36 mouse cellular contexts compared by ENCODE assay signal in genomic region chr9:102558463-102558862, GRCm38 (mm10). TPM values are rescaled to one million over a fixed set of nuclear protein-coding genes. Genes with fewer than 3 reads are reported as not detected.
DNase-seq lines count a peak whose midpoint lies in the region; ATAC-seq and TF ChIP-seq lines count a peak whose summit lies in the region.
"Had no signal": no experiment of that assay in that cellular context is flagged by ENCODE, and none has a peak within 500 bp of the region (broad histone marks: within the 10 kb centered on the region; RNA-seq: fewer than 3 reads in every experiment).

No protein-coding gene starts in this region.

- DNase-seq in hindbrain, postnatal 0 days (ENCODE audit: low spot score) = no peak
- no peak for DNase-seq in midbrain, postnatal 0 days (ENCODE audit: low spot score)
- no peak for DNase-seq in MEL (ENCODE audit: low read depth, low spot score)
- DNase-seq in frontal cortex, postnatal 14 days (ENCODE audit: low spot score in 2 of 2) = no peak
- DNase-seq: adrenal gland, postnatal 36 days; cerebellum, adult 18-20 months; cerebellum, postnatal 10 days; gastrocnemius, postnatal 25 days; heart, adult 11 months; heart, postnatal 4 days; kidney, adult 2 months; kidney, postnatal 36 days; layer of hippocampus, postnatal 36 days; right cerebral cortex, postnatal 25 days; thymus, adult 2 months; thymus, postnatal 36 days had no signal

- H3K4me1 ChIP-seq in hindbrain, postnatal 0 days (ENCODE audit: insufficient read depth, low read length) = no peaks in the 10 kb centered on the region
- no peaks in the 10 kb centered on the region for H3K4me1 ChIP-seq in hindbrain, embryonic 13.5 days (replicated peaks)
- no peaks in the 10 kb centered on the region for H3K4me1 ChIP-seq in midbrain, postnatal 0 days (ENCODE audit: insufficient read depth, low read length)
- H3K4me1 ChIP-seq in midbrain, embryonic 16.5 days (ENCODE audit: control insufficient read depth, insufficient read depth, low read length) = no peaks in the 10 kb centered on the region
- H3K4me1 ChIP-seq in MEL (ENCODE audit: control insufficient read depth in 1 of 2, insufficient read depth in 2 of 2, low read length in 2 of 2) = no peaks in the 10 kb centered on the region
- no peaks in the 10 kb centered on the region for H3K4me1 ChIP-seq in liver, embryonic 12.5 days
- H3K4me1 ChIP-seq: embryonic facial prominence, embryonic 13.5 days; forebrain, embryonic 10.5 days; heart, embryonic 10.5 days; midbrain, embryonic 13.5 days; neural tube, embryonic 15.5 days; stomach, embryonic 15.5 days had no signal

- H3K4me2 ChIP-seq in hindbrain, postnatal 0 days (ENCODE audit: low read depth, low read length) = no peak overlapping the region
- no peak overlapping the region for H3K4me2 ChIP-seq in hindbrain, embryonic 13.5 days
- H3K4me2 ChIP-seq in midbrain, postnatal 0 days (ENCODE audit: low read depth, low read length, poor library complexity, severe bottlenecking) = no peak overlapping the region
- no peak overlapping the region for H3K4me2 ChIP-seq in midbrain, embryonic 16.5 days (ENCODE audit: low read length)
- no peak overlapping the region for H3K4me2 ChIP-seq in liver, embryonic 12.5 days
- H3K4me2 ChIP-seq: embryonic facial prominence, embryonic 13.5 days; hindbrain, embryonic 14.5 days; midbrain, embryonic 13.5 days; neural tube, embryonic 15.5 days; stomach, embryonic 15.5 days had no signal

- no peak for TF ChIP-seq RAD21 in MEL (IDR thresholded peaks at IDR 0.05; ENCODE audit: low read depth, low read length)

- no peak for TF ChIP-seq POLR2A in MEL (IDR thresholded peaks at IDR 0.05; ENCODE audit: control insufficient read depth in 1 of 2, insufficient read depth in 1 of 2, low read depth in 1 of 2, low read length in 2 of 2, poor library complexity in 1 of 2)

- no peaks in the 10 kb centered on the region for H3K9me3 ChIP-seq in hindbrain, postnatal 0 days (ENCODE audit: low read length)
- no peaks in the 10 kb centered on the region; the same call in 1 of the 2 replicates for H3K9me3 ChIP-seq in hindbrain, embryonic 13.5 days
- H3K9me3 ChIP-seq in midbrain, postnatal 0 days (ENCODE audit: low read length) = no peaks in the 10 kb centered on the region
- no peaks in the 10 kb centered on the region for H3K9me3 ChIP-seq in midbrain, embryonic 16.5 days (replicated peaks; ENCODE audit: control insufficient read depth, low read length, poor library complexity, severe bottlenecking)
- no peaks in the 10 kb centered on the region for H3K9me3 ChIP-seq in MEL (replicated peaks; ENCODE audit: insufficient read depth, low read length)
- peaks cover 8% of the 10 kb centered on the region; the same call in 1 of the 2 replicates for H3K9me3 ChIP-seq in liver, embryonic 12.5 days (replicated peaks)
- H3K9me3 ChIP-seq: forebrain, embryonic 10.5 days; heart, embryonic 10.5 days; neural tube, embryonic 15.5 days; stomach, embryonic 15.5 days had no signal

- no peak for TF ChIP-seq EP300 in MEL (IDR thresholded peaks at IDR 0.05; ENCODE audit: low read depth in 1 of 2, low read length in 2 of 2)

- no peak overlapping the region for H3K9ac ChIP-seq in hindbrain, postnatal 0 days (replicated peaks; ENCODE audit: low read length)
- H3K9ac ChIP-seq in hindbrain, embryonic 13.5 days = no peak overlapping the region
- H3K9ac ChIP-seq in midbrain, postnatal 0 days (replicated peaks; ENCODE audit: low read length, poor library complexity, severe bottlenecking) = no peak overlapping the region
- H3K9ac ChIP-seq in midbrain, embryonic 16.5 days (ENCODE audit: low read depth, low read length) = no peak overlapping the region
- no peak overlapping the region for H3K9ac ChIP-seq in MEL (ENCODE audit: control insufficient read depth, low read depth, low read length, poor library complexity, severe bottlenecking)
- H3K9ac ChIP-seq in liver, embryonic 12.5 days = no peak overlapping the region
- H3K9ac ChIP-seq: embryonic facial prominence, embryonic 13.5 days; hindbrain, embryonic 14.5 days; midbrain, embryonic 13.5 days; neural tube, embryonic 15.5 days; stomach, embryonic 15.5 days had no signal

- no peaks in the 10 kb centered on the region for H3K36me3 ChIP-seq in hindbrain, postnatal 0 days (ENCODE audit: insufficient read depth, low read length)
- no peaks in the 10 kb centered on the region for H3K36me3 ChIP-seq in hindbrain, embryonic 13.5 days
- H3K36me3 ChIP-seq in midbrain, postnatal 0 days (ENCODE audit: insufficient read depth, low read length) = no peaks in the 10 kb centered on the region
- no peaks in the 10 kb centered on the region for H3K36me3 ChIP-seq in midbrain, embryonic 16.5 days (ENCODE audit: control insufficient read depth, insufficient read depth, low read length)
- H3K36me3 ChIP-seq in MEL (ENCODE audit: control insufficient read depth in 1 of 2, insufficient read depth in 2 of 2, low read length in 2 of 2) = no peaks in the 10 kb centered on the region
- no peaks in the 10 kb centered on the region for H3K36me3 ChIP-seq in liver, embryonic 12.5 days
- H3K36me3 ChIP-seq: embryonic facial prominence, embryonic 13.5 days; forebrain, embryonic 10.5 days; G1E; heart, embryonic 10.5 days; midbrain, embryonic 13.5 days; neural tube, embryonic 15.5 days; stomach, embryonic 15.5 days had no signal

- H3K79me2 ChIP-seq in MEL (ENCODE audit: control insufficient read depth, insufficient read depth, low read length, poor library complexity) = no peaks in the 10 kb centered on the region

- no peaks in the 10 kb centered on the region for H3K27me3 ChIP-seq in hindbrain, postnatal 0 days (ENCODE audit: insufficient read depth, low read length)
- H3K27me3 ChIP-seq in hindbrain, embryonic 13.5 days = no peaks in the 10 kb centered on the region
- H3K27me3 ChIP-seq in midbrain, postnatal 0 days (ENCODE audit: insufficient read depth, low read length) = no peaks in the 10 kb centered on the region
- no peaks in the 10 kb centered on the region for H3K27me3 ChIP-seq in midbrain, embryonic 16.5 days (ENCODE audit: control insufficient read depth, insufficient read depth, low read depth, low read length)
- no peaks in the 10 kb centered on the region for H3K27me3 ChIP-seq in MEL (ENCODE audit: control insufficient read depth in 1 of 2, insufficient read depth in 2 of 2, low read length in 2 of 2)
- H3K27me3 ChIP-seq in liver, embryonic 12.5 days (replicated peaks) = no peaks in the 10 kb centered on the region; the same call in 1 of the 2 replicates
- H3K27me3 ChIP-seq: embryonic facial prominence, embryonic 13.5 days; midbrain, embryonic 13.5 days; neural tube, embryonic 15.5 days; stomach, embryonic 15.5 days had no signal

- no peak for ATAC-seq in hindbrain, postnatal 0 days
- no peak for ATAC-seq in hindbrain, embryonic 13.5 days (ENCODE audit: low FRiP score)
- no peak for ATAC-seq in midbrain, postnatal 0 days (ENCODE audit: low FRiP score)
- no peak for ATAC-seq in midbrain, embryonic 16.5 days
- no peak for ATAC-seq in liver, embryonic 12.5 days
- ATAC-seq: CD4-positive, CD25-positive, alpha-beta regulatory T cell, adult 4 months; forebrain, embryonic 16.5 days; inflammation-experienced regulatory T-cells, adult 6 months; lung, postnatal 0 days; midbrain, embryonic 13.5 days; Patski had no signal

- H3K27ac ChIP-seq in hindbrain, postnatal 0 days = no peak overlapping the region
- no peak overlapping the region for H3K27ac ChIP-seq in hindbrain, embryonic 13.5 days
- no peak overlapping the region for H3K27ac ChIP-seq in midbrain, postnatal 0 days (ENCODE audit: low read depth, low read length)
- no peak overlapping the region for H3K27ac ChIP-seq in midbrain, embryonic 16.5 days (ENCODE audit: low read length)
- no peak overlapping the region for H3K27ac ChIP-seq in MEL (ENCODE audit: control insufficient read depth, low read depth, low read length)
- H3K27ac ChIP-seq in liver, embryonic 12.5 days = no peak overlapping the region
- H3K27ac ChIP-seq: embryonic facial prominence, embryonic 13.5 days; forebrain, embryonic 10.5 days; heart, embryonic 10.5 days; hindbrain, embryonic 14.5 days; macrophage; midbrain, embryonic 13.5 days; neural tube, embryonic 15.5 days; stomach, embryonic 15.5 days had no signal

- H3K4me3 ChIP-seq in hindbrain, postnatal 0 days (ENCODE audit: low read length) = no peak overlapping the region
- H3K4me3 ChIP-seq in hindbrain, embryonic 13.5 days = no peak overlapping the region
- H3K4me3 ChIP-seq in midbrain, postnatal 0 days (ENCODE audit: low read depth, low read length) = no peak overlapping the region
- H3K4me3 ChIP-seq in midbrain, embryonic 16.5 days (ENCODE audit: low read depth, low read length) = no peak overlapping the region
- H3K4me3 ChIP-seq in MEL (ENCODE audit: control insufficient read depth in 1 of 2, insufficient read depth in 1 of 2, low read depth in 2 of 2, low read length in 2 of 2) = no peak overlapping the region
- no peak overlapping the region for H3K4me3 ChIP-seq in liver, embryonic 12.5 days
- H3K4me3 ChIP-seq: embryonic facial prominence, embryonic 13.5 days; forebrain, embryonic 10.5 days; heart, embryonic 10.5 days; midbrain, embryonic 13.5 days; neural tube, embryonic 15.5 days; stomach, embryonic 15.5 days had no signal

- 97% methylated on average over 3 of the region's 3 CpGs for WGBS in hindbrain, postnatal 0 days
- WGBS in hindbrain, embryonic 13.5 days = 95% methylated on average over 3 of the region's 3 CpGs
- WGBS in midbrain, postnatal 0 days = 96% methylated on average over 3 of the region's 3 CpGs
- 93% methylated on average over 3 of the region's 3 CpGs for WGBS in midbrain, embryonic 16.5 days
- WGBS in liver, embryonic 12.5 days (ENCODE audit: insufficient replicate concordance) = 72% methylated on average over 3 of the region's 3 CpGs

- peak; percentile 27; the same call in 1 of the 2 replicates for TF ChIP-seq CTCF in hindbrain, postnatal 0 days (IDR thresholded peaks at IDR 0.05; ENCODE audit: low read depth)
- peak; percentile 39 for TF ChIP-seq CTCF in midbrain, postnatal 0 days (IDR thresholded peaks at IDR 0.05)
- peak in 2 of 3 experiments; percentile 3 to 19; a peak in 2 of 6 replicates for TF ChIP-seq CTCF in MEL (IDR thresholded peaks at IDR 0.05 in 2 of 3, conservative IDR thresholded peaks at IDR 0.05 in 1 of 3; ENCODE audit: control insufficient read depth in 1 of 3, insufficient read depth in 1 of 3, low read depth in 2 of 3, low read length in 3 of 3, poor library complexity in 1 of 3, severe bottlenecking in 1 of 3)

RNA-seq across cellular contexts. Expression of gene Ky, which starts 52.9 kb away (rescaled TPM):
- total RNA-seq in hindbrain, postnatal 0 days (2014; rRNA removed) = 2.3 and 5.3 TPM in 2 replicates
- polyA plus RNA-seq in hindbrain, postnatal 0 days (2015; fragmentation: Nextera tagmentation; extraction: Ambion mirVana) = 0.54 and 1.1 TPM in 2 replicates
- 0.29 and 0.36 TPM in 2 replicates for polyA plus RNA-seq in hindbrain, embryonic 13.5 days (2015; fragmentation: Nextera tagmentation; extraction: Ambion mirVana)
- total RNA-seq in midbrain, postnatal 0 days (2014; rRNA removed) = 3.7 and 6.5 TPM in 2 replicates
- 0.99 and 1.7 TPM in 2 replicates for polyA plus RNA-seq in midbrain, postnatal 0 days (2015; fragmentation: Nextera tagmentation; extraction: Ambion mirVana)
- polyA plus RNA-seq in midbrain, embryonic 16.5 days (2015; fragmentation: Nextera tagmentation; extraction: Ambion mirVana) = 0.51 and 0.90 TPM in 2 replicates
- total RNA-seq in MEL (2012; rRNA removed) = not detected in 2 replicates
- polyA plus RNA-seq in MEL (2012; ENCODE audit: insufficient read depth in 1 of 2, insufficient read length in 2 of 2, low read depth in 1 of 2, low replicate concordance in 2 of 2, missing spikeins in 1 of 2) = not detected
- not detected in 2 replicates for polyA plus RNA-seq in liver, embryonic 12.5 days (2016; fragmentation: Nextera tagmentation; extraction: Ambion mirVana)
- total RNA-seq: common myeloid progenitor, adult 5-6 weeks; megakaryocyte-erythroid progenitor cell, adult 5-6 weeks had no signal
- polyA plus RNA-seq: G1E; liver, adult 2 months; macrophage; Patski had no signal
